Mouse (Mus musculus): ENCODE measurements around the gene Il17d. TPM values are rescaled to one million over a fixed set of nuclear protein-coding genes. Genes with fewer than 3 reads are reported as not detected.

Gene Il17d
- polyA plus RNA-seq, 1 experiment from 2014 or later: 4.8 TPM

GRCm38 (mm10) chr14:57537261-57538015 lies 12.9 kb downstream of the Il17d start:
- WGBS: 6% methylated on average over 16 of the region's 16 CpGs
- peaks cover 20% of the 10 kb centered on the region for H3K27me3 ChIP-seq
- peak overlapping the region; percentile 9; the same call in 1 of the 2 replicates for H3K4me2 ChIP-seq (replicated peaks)
- H3K36me3 ChIP-seq: no peaks in the 10 kb centered on the region
- H3K9ac ChIP-seq: no peak overlapping the region
- H3K27ac ChIP-seq: 0 out of 2 replicates have a peak overlapping the region, but pooled peaks have one; percentile 5
- ATAC-seq (ENCODE audit: low FRiP score): peak; percentile 36; the same call in 1 of the 2 replicates
- no peaks in the 10 kb centered on the region for H3K9me3 ChIP-seq (replicated peaks)
- H3K4me3 ChIP-seq: no peak overlapping the region
- peaks cover 29% of the 10 kb centered on the region for H3K4me1 ChIP-seq

DNA sequence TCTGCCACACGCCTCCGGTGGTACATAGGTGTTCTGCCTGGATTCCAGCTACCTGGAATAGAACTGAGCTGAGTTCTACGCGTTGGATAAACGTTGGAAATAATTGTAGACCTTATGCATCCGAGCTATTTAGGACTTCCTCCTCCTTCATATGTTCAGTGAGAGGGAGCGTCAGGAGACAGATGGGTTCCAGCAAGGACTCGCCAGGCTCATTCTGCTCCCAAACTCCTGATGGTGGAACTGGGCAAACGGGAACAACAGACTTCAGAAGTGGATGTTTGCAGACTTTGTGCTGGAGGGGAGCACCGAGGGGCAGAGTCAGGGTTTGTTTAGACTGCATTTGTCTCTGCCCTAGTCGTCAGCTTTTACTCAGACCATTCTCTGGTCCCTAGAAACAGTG lies 16.1 kb downstream of the Il17d start:
- H3K36me3 ChIP-seq: no peaks in the 10 kb centered on the region; the same call in 1 of the 2 replicates
- H3K4me2 ChIP-seq (replicated peaks): no peak overlapping the region
- H3K4me3 ChIP-seq: no peak overlapping the region
- WGBS: 88% methylated on average over 11 of the region's 11 CpGs
- H3K4me1 ChIP-seq: peaks cover 15% of the 10 kb centered on the region
- no peak overlapping the region for H3K27ac ChIP-seq
- H3K9me3 ChIP-seq (replicated peaks): no peaks in the 10 kb centered on the region
- ATAC-seq (ENCODE audit: low FRiP score): no peak
- peaks cover 6% of the 10 kb centered on the region for H3K27me3 ChIP-seq
- H3K9ac ChIP-seq: no peak overlapping the region

- ATAC-seq (ENCODE audit: low FRiP score): no peak
- no peak overlapping the region for H3K9ac ChIP-seq
- H3K36me3 ChIP-seq: no peaks in the 10 kb centered on the region; the same call in 1 of the 2 replicates
- 53% methylated on average over 34 of the region's 34 CpGs for WGBS
- peaks cover 12% of the 10 kb centered on the region for H3K4me1 ChIP-seq
- no peaks in the 10 kb centered on the region for H3K9me3 ChIP-seq (replicated peaks)
- no peak overlapping the region for H3K4me3 ChIP-seq
- no peak overlapping the region for H3K27ac ChIP-seq
- peaks cover 3% of the 10 kb centered on the region; the same call in 1 of the 2 replicates for H3K27me3 ChIP-seq
- peak overlapping the region; percentile 23; the same call in 1 of the 2 replicates for H3K4me2 ChIP-seq (replicated peaks)
Observed at GRCm38 (mm10) chr14:57542231-57542630, 17.7 kb downstream of the Il17d start.

GRCm38 (mm10) chr14:57543420-57544039 lies 19.0 kb downstream of the Il17d start:
- Histone ChIP-seq H3K27me3 (peaks cover 3% of the 10 kb centered on the region; the same call in 1 of the 2 replicates), H3K9me3 (replicated peaks) (no peaks in the 10 kb centered on the region), H3K27ac (no peak overlapping the region), H3K4me3 (no peak overlapping the region), H3K4me2 (replicated peaks) (no peak overlapping the region), H3K36me3 (no peaks in the 10 kb centered on the region; the same call in 1 of the 2 replicates), H3K4me1 (peaks cover 2% of the 10 kb centered on the region; the same call in 1 of the 2 replicates), H3K9ac (no peak overlapping the region)
- WGBS: 94% methylated on average over 13 of the region's 13 CpGs
- no peak for ATAC-seq (ENCODE audit: low FRiP score)

GRCm38 (mm10) chr14:57545526-57545925 lies 20.9 kb downstream of the Il17d start:
- H3K4me1 ChIP-seq: peaks cover 2% of the 10 kb centered on the region; the same call in 1 of the 2 replicates

GRCm38 (mm10) chr14:57546131-57546530 lies 21.6 kb downstream of the Il17d start:
- Histone ChIP-seq H3K36me3 (peaks cover 9% of the 10 kb centered on the region; the same call in 1 of the 2 replicates), H3K27me3 (peaks cover 3% of the 10 kb centered on the region; the same call in 1 of the 2 replicates), H3K9me3 (replicated peaks) (no peaks in the 10 kb centered on the region), H3K4me3 (no peak overlapping the region), H3K9ac (no peak overlapping the region), H3K4me1 (peaks cover 2% of the 10 kb centered on the region; the same call in 1 of the 2 replicates), H3K4me2 (replicated peaks) (no peak overlapping the region), H3K27ac (no peak overlapping the region)
- 88% methylated on average over 8 of the region's 8 CpGs for WGBS
- no peak for ATAC-seq (ENCODE audit: low FRiP score)

More at GRCm38 (mm10) chr14:57545526-57545925, 20.9 kb downstream of the Il17d start:
- H3K27ac ChIP-seq: no peak overlapping the region
- H3K4me3 ChIP-seq: no peak overlapping the region
- H3K9ac ChIP-seq: no peak overlapping the region
- H3K36me3 ChIP-seq: peaks cover 9% of the 10 kb centered on the region; the same call in 1 of the 2 replicates
- no peak for ATAC-seq (ENCODE audit: low FRiP score)
- 87% methylated on average over 17 of the region's 17 CpGs for WGBS
- no peaks in the 10 kb centered on the region for H3K9me3 ChIP-seq (replicated peaks)
- H3K27me3 ChIP-seq: peaks cover 3% of the 10 kb centered on the region; the same call in 1 of the 2 replicates
- H3K4me2 ChIP-seq (replicated peaks): no peak overlapping the region

DNA sequence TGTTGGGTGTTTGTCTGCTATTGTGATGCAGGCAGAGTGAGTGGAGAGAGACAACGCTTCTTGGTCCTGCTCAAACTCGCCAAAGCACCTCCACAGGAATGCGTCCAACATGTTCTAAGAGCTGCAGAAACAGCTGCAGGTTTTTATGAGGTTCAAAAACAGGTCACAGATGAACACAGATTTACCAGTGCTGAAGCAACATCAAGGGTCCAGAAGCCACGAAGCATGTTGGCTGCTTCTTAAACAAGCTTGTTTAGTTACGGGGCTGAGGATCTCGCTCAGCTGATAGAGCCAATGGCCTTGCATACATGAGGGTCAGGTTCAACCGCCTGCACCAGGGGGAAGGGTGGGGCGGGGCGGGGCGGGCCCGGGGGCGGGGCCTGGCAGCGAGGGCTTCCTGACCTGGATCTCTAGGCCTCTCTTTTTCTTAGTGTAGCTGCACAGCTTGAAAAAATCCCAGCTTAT lies 22.0 kb downstream of the Il17d start:
- peaks cover 9% of the 10 kb centered on the region; the same call in 1 of the 2 replicates for H3K36me3 ChIP-seq
- H3K27me3 ChIP-seq: peaks cover 3% of the 10 kb centered on the region; the same call in 1 of the 2 replicates
- H3K4me3 ChIP-seq: no peak overlapping the region
- no peaks in the 10 kb centered on the region for H3K9me3 ChIP-seq (replicated peaks)
- H3K27ac ChIP-seq: no peak overlapping the region
- ATAC-seq (ENCODE audit: low FRiP score): no peak
- 32% methylated on average over 13 of the region's 13 CpGs for WGBS
- H3K9ac ChIP-seq: no peak overlapping the region
- H3K4me1 ChIP-seq: peaks cover 2% of the 10 kb centered on the region; the same call in 1 of the 2 replicates
- no peak overlapping the region for H3K4me2 ChIP-seq (replicated peaks)

- H3K9me3 ChIP-seq (replicated peaks): no peaks in the 10 kb centered on the region
- peaks cover 3% of the 10 kb centered on the region; the same call in 1 of the 2 replicates for H3K27me3 ChIP-seq
- peaks cover 9% of the 10 kb centered on the region; the same call in 1 of the 2 replicates for H3K36me3 ChIP-seq
- 87% methylated on average over 5 of the region's 5 CpGs for WGBS
- H3K4me3 ChIP-seq: no peak overlapping the region
- peaks cover 2% of the 10 kb centered on the region; the same call in 1 of the 2 replicates for H3K4me1 ChIP-seq
- no peak overlapping the region for H3K4me2 ChIP-seq (replicated peaks)
- no peak overlapping the region for H3K9ac ChIP-seq
- H3K27ac ChIP-seq: no peak overlapping the region
- no peak for ATAC-seq (ENCODE audit: low FRiP score)
Observed at GRCm38 (mm10) chr14:57547062-57547461, 22.5 kb downstream of the Il17d start.

DNA sequence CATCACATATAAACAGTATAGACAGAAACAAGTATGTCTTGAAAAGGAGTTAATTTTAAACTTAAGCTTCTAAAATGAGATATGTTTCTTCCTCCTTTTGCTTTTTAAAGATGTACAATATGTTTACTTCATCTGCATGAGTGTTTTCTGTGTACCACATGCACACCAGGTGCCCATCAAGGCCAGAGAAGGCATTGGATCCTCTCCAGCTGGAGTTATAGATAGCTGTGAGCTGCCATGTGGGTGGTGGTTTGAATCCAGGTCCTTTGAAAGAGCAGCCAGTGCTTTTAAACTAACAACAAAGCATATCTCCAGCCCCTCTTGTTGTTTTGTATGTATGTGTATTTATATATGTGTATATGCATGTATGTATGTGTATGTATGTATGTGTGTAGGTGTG lies 28.4 kb downstream of the Il17d start:
- H3K4me1 ChIP-seq: no peaks in the 10 kb centered on the region
- H3K4me3 ChIP-seq: no peak overlapping the region
- no peaks in the 10 kb centered on the region for H3K27me3 ChIP-seq
- no peaks in the 10 kb centered on the region for H3K9me3 ChIP-seq (replicated peaks)
- peaks cover 9% of the 10 kb centered on the region; the same call in 1 of the 2 replicates for H3K36me3 ChIP-seq
- no peak overlapping the region for H3K27ac ChIP-seq
- no peak for ATAC-seq (ENCODE audit: low FRiP score)
- no peak overlapping the region for H3K9ac ChIP-seq
- H3K4me2 ChIP-seq (replicated peaks): no peak overlapping the region

DNA sequence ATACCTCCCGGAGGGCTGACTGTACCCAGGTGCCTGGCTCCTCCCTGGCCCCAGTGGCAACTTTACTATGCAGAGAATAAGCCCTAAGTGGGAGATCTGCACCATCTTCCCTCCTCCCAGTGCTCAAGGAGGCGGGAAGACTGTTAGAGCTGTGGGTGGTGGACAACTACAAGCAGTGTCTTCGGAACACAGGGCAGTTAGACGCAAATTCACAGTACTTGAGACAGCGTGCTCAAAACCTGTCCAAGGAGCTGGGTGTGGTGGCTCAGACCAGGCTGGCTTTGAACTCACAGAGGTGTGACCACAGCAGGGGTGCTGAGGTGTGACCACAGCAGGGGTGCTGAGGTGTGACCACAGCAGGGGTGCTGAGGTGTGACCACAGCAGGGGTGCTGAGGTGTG lies 29.9 kb downstream of the Il17d start:
- Histone ChIP-seq H3K27ac (no peak overlapping the region), H3K36me3 (peaks cover 9% of the 10 kb centered on the region; the same call in 1 of the 2 replicates), H3K9me3 (replicated peaks) (no peaks in the 10 kb centered on the region), H3K4me3 (no peak overlapping the region), H3K4me2 (replicated peaks) (no peak overlapping the region), H3K9ac (no peak overlapping the region), H3K27me3 (no peaks in the 10 kb centered on the region), H3K4me1 (no peaks in the 10 kb centered on the region)
- 87% methylated on average over 5 of the region's 5 CpGs for WGBS
- no peak for ATAC-seq (ENCODE audit: low FRiP score)

DNA sequence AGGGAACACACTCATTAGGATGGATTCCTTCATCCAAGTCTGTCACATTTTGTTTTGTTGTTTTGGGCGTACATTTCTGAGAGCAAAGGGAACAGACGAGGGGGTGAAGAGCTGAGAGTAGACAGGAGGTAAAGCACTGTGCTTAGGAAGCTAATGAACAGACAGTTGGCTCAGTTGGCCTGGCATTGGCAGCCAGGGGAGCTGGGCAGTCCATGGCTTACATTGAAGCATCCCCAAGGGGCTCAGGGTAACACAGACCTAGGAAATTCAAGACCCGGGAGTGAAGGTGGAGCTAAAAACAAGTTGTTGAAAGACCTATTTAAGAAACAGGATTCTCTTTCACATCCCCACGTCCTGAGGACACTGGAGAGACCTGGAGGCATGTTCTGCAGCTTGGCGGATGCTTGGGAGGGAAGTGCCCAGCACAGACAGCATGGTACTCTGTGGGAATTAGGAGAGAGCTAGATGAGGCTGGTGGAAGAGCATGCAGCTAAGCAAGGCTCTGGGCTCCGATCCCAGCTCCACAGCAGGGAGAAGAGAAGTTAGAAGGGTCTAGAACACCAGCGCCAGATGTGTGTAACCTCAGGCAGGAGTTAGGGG lies 31.0 kb downstream of the Il17d start:
- 83% methylated on average over 7 of the region's 7 CpGs for WGBS
- no peak for ATAC-seq (ENCODE audit: low FRiP score)
- no peak overlapping the region for H3K27ac ChIP-seq

GRCm38 (mm10) chr14:57556922-57557321 lies 32.3 kb downstream of the Il17d start:
- no peak for ATAC-seq (ENCODE audit: low FRiP score)
- no peak overlapping the region for H3K4me3 ChIP-seq
- no peak overlapping the region for H3K27ac ChIP-seq
- no peak overlapping the region for H3K9ac ChIP-seq
- WGBS: 100% methylated on average over 1 of the region's 1 CpGs
- H3K9me3 ChIP-seq (replicated peaks): no peaks in the 10 kb centered on the region
- H3K4me2 ChIP-seq (replicated peaks): no peak overlapping the region
- H3K36me3 ChIP-seq: no peaks in the 10 kb centered on the region
- no peaks in the 10 kb centered on the region for H3K27me3 ChIP-seq
- no peaks in the 10 kb centered on the region for H3K4me1 ChIP-seq

More for the DNA sequence above, 31.0 kb downstream of the Il17d start:
- Histone ChIP-seq H3K4me2 (replicated peaks) (no peak overlapping the region), H3K4me3 (no peak overlapping the region), H3K9ac (no peak overlapping the region), H3K27me3 (no peaks in the 10 kb centered on the region), H3K36me3 (no peaks in the 10 kb centered on the region), H3K4me1 (no peaks in the 10 kb centered on the region), H3K9me3 (replicated peaks) (no peaks in the 10 kb centered on the region)
